Mouse (Mus musculus): ENCODE data around the gene Nr0b2. TPM values are rescaled to one million over a fixed set of nuclear protein-coding genes. Genes with fewer than 3 reads are reported as not detected.
"Not testable (repeated sequence)": the region's sequence is repeated elsewhere in the genome, so short reads cannot be mapped to it uniquely, and the experiment has no call there.

The Nr0b2 gene
- 10.4 and 11.2 TPM in 2 replicates for polyA plus RNA-seq (2015; fragmentation: Nextera tagmentation; extraction: Ambion mirVana)

DNA sequence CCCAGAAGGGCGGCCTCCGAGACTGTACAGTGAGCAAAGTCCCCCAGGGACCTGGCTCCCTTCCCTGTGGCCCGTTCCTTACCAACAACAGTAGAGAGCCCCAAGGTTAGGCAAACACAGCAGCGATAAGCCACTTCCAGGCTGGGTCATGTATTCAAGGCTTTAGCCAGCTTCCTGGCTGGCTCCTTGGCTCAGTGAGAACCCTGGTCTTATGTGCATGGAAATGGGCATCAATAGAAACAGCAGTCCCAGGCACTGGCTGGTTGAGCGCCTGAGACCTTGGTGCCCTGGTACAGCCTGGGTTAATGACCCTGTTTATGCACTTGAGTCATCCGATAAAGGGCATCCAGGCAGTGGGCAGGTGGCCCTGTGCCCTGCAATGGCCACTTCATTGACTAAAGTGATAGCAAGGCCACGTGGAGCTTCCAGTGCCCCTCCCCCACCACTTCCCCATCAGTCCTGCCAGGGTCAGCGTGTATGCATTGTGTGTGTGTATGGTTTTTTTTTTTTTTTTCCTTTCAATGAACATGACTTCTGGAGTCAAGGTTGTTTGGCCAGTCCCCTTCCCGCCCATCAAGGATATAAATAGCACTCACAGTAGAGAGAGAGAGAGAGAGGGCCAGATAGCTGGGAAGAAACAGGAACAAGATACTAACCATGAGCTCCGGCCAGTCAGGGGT, at the start of gene Nr0b2:
Gene Nr0b2, plus strand, starts transcription at position 609 of the 680 bp plus-strand sequence.
- Histone ChIP-seq H3K36me3 (no peaks in the 10 kb centered on the region), H3K9me3 (no peaks in the 10 kb centered on the region), H3K4me2 (peak within 1 kb of the TSS; percentile 32), H3K4me1 (no peaks in the 10 kb centered on the region), H3K27ac (peak within 1 kb of the TSS; percentile 73), H3K27me3 (replicated peaks) (no peaks in the 10 kb centered on the region; the same call in 1 of the 2 replicates), H3K9ac (no peak within 1 kb of the TSS), H3K4me3 (replicated peaks) (peak within 1 kb of the TSS; percentile 28)
- 48% methylated on average over 10 of the region's 10 CpGs for WGBS
- ATAC-seq (ENCODE audit: insufficient read depth, low FRiP score, low read depth), result peak; percentile 79

DNA sequence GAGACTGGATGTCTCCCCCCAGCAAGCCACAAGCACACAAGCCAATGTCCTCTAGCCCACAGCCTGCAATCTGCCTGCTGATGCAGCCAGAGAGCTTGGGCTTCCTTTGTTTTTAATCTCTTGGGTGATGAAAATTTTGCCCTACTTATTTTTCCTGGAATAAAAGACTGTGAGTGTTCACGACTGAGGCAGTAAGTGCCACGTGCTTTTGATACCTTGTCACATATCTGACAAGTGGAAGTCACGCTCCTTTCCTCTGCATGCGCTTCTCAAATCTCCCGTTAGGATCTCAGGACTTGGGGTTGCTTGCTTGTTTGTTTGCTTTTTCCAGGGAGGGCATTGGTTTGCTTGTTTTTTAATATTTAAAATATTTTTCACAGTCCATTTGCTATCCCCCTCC, 48.9 kb upstream of the Nr0b2 start:
- peaks cover 38% of the 10 kb centered on the region for H3K27me3 ChIP-seq (replicated peaks)
- no peak overlapping the region for H3K4me2 ChIP-seq

DNA sequence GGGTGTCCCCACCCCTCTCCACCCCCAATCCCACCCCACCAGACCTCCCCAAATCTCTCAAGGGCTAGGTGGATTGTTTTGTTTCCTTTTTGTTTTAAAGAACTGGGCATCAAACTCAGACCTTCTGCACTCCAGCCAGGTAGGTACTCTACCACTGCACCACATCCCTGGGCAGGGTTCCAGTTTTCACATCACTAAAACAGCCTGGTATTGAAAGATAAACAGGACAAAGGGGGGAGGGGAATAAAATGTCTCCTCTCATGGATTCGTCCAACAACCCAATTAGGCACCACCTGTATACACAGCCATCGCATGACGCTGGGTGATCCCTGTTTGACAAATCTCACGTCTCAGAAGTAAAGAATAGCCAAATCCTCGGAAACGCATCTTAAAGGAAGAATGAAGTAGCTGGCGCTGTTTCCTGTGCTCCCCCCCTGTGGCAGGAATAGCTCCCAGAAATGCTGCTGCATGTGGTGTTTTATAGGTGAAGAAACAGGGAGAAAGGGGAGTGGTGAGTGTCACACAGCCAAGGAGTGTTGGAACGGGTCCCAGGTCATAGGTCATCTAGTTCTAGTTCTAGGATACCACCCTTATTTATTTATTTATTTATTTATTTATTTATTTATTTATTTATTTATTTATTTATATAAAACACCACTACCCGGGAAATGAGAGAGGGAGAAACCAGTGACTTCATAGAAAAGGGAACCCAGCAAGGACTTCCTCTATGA, 48.3 kb upstream of the Nr0b2 start:
- H3K27me3 ChIP-seq (replicated peaks), result peaks cover 32% of the 10 kb centered on the region
- H3K9ac ChIP-seq, result no peak overlapping the region
- H3K4me3 ChIP-seq (replicated peaks), result no peak overlapping the region
- no peak for ATAC-seq (ENCODE audit: insufficient read depth, low FRiP score, low read depth)
- H3K4me1 ChIP-seq, result no peaks in the 10 kb centered on the region
- H3K4me2 ChIP-seq, result no peak overlapping the region
- 60% methylated on average over 9 of the region's 9 CpGs for WGBS
- H3K27ac ChIP-seq, result no peak overlapping the region
- no peaks in the 10 kb centered on the region for H3K36me3 ChIP-seq
- no peaks in the 10 kb centered on the region for H3K9me3 ChIP-seq

More for the DNA sequence above, 48.9 kb upstream of the Nr0b2 start:
- Histone ChIP-seq H3K9me3 (no peaks in the 10 kb centered on the region), H3K9ac (no peak overlapping the region), H3K27ac (no peak overlapping the region), H3K4me3 (replicated peaks) (no peak overlapping the region), H3K4me1 (no peaks in the 10 kb centered on the region), H3K36me3 (no peaks in the 10 kb centered on the region)
- WGBS, result 44% methylated on average over 5 of the region's 5 CpGs
- ATAC-seq (ENCODE audit: insufficient read depth, low FRiP score, low read depth), result no peak

DNA sequence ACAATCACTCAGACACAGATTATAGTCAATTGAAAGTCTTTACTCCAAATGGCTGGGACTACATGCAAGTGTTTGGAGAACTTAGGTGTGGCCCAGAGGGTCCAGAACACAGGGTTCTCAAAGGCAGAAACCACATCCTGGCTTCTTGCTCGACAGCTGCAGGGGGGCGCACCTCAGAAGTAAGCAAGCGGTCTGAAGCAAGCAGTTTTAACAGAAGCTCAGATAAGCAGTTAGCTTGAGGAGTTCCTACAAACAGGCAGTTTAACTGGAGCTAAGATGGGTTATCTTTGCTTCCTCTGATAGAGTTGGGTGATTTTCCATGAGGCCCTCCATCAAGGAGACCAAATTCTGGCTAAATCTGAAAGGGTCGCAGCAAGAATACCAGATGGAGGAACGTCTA, 46.6 kb upstream of the Nr0b2 start:
- no peaks in the 10 kb centered on the region for H3K9me3 ChIP-seq
- no peak overlapping the region for H3K4me2 ChIP-seq
- no peaks in the 10 kb centered on the region for H3K4me1 ChIP-seq
- H3K36me3 ChIP-seq, result no peaks in the 10 kb centered on the region
- no peak overlapping the region for H3K9ac ChIP-seq
- H3K4me3 ChIP-seq (replicated peaks), result no peak overlapping the region
- ATAC-seq (ENCODE audit: insufficient read depth, low FRiP score, low read depth), result no peak
- 64% methylated on average over 5 of the region's 5 CpGs for WGBS
- no peak overlapping the region for H3K27ac ChIP-seq
- H3K27me3 ChIP-seq (replicated peaks), result peaks cover 16% of the 10 kb centered on the region

DNA sequence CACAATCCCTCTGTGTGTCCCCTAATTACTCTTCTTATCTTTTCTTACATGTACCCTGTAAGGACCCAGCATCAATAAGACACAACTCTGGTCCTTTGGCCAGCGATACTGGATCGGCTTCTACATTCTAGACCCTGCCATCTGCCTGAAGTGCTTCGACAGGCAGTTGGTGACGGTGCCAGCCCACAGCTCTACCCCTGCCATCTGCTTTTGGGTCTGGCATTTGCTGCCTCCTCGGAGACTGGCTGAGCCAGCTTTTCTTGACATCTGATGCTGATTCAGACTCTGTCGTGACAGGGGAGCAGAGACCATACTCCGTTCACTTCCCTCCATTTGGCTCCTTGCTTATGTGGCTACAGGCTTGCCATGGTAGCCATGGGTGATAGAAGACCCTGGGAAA, 44.2 kb upstream of the Nr0b2 start:
- no peak overlapping the region for H3K27ac ChIP-seq
- H3K4me1 ChIP-seq, result no peaks in the 10 kb centered on the region
- H3K36me3 ChIP-seq, result no peaks in the 10 kb centered on the region
- H3K4me3 ChIP-seq (replicated peaks), result no peak overlapping the region
- H3K27me3 ChIP-seq (replicated peaks), result peaks cover 4% of the 10 kb centered on the region; the same call in 1 of the 2 replicates
- H3K4me2 ChIP-seq, result no peak overlapping the region
- no peak for ATAC-seq (ENCODE audit: insufficient read depth, low FRiP score, low read depth)
- no peak overlapping the region for H3K9ac ChIP-seq
- no peaks in the 10 kb centered on the region for H3K9me3 ChIP-seq
- 83% methylated on average over 7 of the region's 7 CpGs for WGBS

DNA sequence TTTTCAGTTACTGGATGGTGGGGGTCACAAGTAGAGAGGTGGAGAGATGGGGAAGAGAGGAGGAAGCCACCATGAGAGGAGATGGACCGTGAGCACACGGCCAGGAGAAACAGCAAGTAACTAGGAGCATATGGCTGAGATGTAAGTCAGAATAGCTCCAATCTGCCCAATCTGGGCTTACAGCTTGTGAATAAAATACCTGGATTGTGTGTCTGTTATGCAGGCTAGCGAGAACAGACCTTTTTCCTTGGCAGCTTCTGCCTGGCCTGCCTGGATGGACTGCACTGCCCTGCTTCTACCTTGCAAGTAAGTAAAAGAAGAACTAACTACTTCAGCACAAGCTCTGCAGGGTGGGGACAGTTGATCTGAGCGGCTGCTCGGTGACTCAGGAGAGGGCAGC, 42.1 kb upstream of the Nr0b2 start:
- no peak overlapping the region for H3K9ac ChIP-seq
- no peak overlapping the region for H3K4me3 ChIP-seq (replicated peaks)
- H3K27me3 ChIP-seq (replicated peaks), result no peaks in the 10 kb centered on the region
- no peak overlapping the region for H3K4me2 ChIP-seq
- H3K27ac ChIP-seq, result no peak overlapping the region
- H3K36me3 ChIP-seq, result no peaks in the 10 kb centered on the region
- no peaks in the 10 kb centered on the region for H3K9me3 ChIP-seq
- ATAC-seq (ENCODE audit: insufficient read depth, low FRiP score, low read depth), result no peak
- WGBS, result 72% methylated on average over 5 of the region's 5 CpGs
- H3K4me1 ChIP-seq, result no peaks in the 10 kb centered on the region

DNA sequence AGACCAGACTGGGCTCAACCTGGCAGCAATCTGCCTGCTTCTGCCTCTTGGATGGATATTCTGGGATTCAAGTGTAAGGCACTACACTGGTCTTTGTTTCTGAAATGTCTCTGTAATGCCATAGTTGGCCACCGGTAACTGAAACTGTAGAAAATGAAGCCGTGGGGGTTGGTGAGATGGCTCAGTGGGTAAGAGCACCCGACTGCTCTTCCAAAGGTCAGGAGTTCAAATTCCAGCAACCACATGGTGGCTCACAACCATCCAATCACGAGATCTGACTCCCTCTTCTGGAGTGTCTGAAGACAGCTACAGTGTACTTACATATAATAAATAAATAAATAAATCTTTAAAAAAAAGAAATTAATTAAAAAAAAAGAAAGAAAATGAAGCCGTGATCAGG, 40.7 kb upstream of the Nr0b2 start:
- H3K9ac ChIP-seq; H3K4me2 ChIP-seq; H3K4me1 ChIP-seq; H3K27me3 ChIP-seq (replicated peaks); H3K9me3 ChIP-seq; H3K27ac ChIP-seq; H3K4me3 ChIP-seq (replicated peaks); H3K36me3 ChIP-seq; ATAC-seq (ENCODE audit: insufficient read depth, low FRiP score, low read depth): not testable (repeated sequence)
- 42% methylated on average over 5 of the region's 5 CpGs for WGBS

DNA sequence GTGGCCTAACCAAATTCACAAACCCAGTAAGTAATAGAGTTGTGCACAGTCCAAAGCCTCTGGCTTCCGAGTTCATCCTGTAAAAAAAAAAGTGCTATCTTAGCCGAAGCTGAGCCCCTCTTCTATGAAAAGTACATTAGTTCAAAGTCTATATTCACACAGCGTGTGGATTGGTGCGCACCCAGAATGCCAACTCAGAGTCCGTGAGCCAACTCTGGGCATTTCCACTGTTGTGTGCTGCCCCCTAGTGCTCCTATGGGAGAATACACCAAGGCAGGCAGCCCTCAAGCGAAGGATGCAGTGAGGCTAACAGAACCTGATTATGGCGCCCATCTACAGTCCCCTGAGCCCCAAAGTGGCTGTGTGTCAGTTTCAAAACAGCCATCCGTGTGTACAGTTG, 40.2 kb upstream of the Nr0b2 start:
- Histone ChIP-seq H3K4me1 (no peaks in the 10 kb centered on the region), H3K4me3 (replicated peaks) (no peak overlapping the region), H3K9ac (no peak overlapping the region), H3K9me3 (no peaks in the 10 kb centered on the region), H3K36me3 (no peaks in the 10 kb centered on the region), H3K27me3 (replicated peaks) (no peaks in the 10 kb centered on the region), H3K4me2 (no peak overlapping the region), H3K27ac (no peak overlapping the region)
- peak; percentile 50 for ATAC-seq (ENCODE audit: insufficient read depth, low FRiP score, low read depth)
- 10% methylated on average over 8 of the region's 8 CpGs for WGBS

DNA sequence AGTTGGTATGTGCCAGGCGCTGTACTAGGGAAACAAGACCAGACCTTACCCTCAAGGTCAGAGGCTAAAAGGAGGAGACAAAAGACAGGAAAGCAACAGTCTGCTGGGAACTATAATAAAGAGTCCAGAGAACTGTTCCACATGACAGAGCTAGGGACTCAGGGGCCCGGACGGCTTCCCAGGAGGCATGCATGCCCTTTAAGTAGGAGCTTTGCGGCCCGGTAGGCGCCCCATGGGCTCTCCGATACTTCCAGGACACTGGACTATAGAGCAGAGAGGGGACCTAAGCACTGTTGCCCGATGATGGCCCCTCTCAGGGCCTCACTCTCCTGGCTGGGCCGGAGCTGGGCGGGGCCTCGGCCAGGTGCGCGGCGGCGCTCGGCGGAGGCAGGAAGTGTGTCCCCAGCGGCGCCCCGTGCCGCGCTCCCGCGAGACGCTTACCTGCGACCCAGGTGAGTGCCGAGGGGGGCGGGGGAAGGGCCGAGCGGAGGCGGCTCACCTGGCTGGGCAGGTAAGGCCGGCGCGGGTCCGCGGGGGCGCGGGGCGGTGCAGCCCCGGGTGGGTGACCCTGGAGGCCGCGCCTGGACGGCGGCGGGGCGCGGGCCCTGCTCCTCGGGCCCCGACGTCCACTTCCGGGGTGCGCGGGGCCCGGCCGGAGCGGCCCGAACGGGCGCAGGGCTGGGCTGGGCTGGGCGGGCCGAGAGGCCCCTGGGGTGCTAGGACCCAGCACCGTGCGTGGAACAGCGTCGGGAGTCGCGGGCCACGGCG, 34.4 kb upstream of the Nr0b2 start, which contains the start of gene Kdf1:
Gene Kdf1, plus strand, starts transcription at position 363 of the 768 bp plus-strand sequence.
- peak within 1 kb of the TSS; percentile 57 for H3K4me3 ChIP-seq (replicated peaks)
- peak; percentile 92 for ATAC-seq (ENCODE audit: insufficient read depth, low FRiP score, low read depth)
- H3K27me3 ChIP-seq (replicated peaks), result peaks cover 20% of the 10 kb centered on the region
- H3K9ac ChIP-seq, result peak within 1 kb of the TSS; percentile 53
- WGBS, result 6% methylated on average over 57 of the region's 69 CpGs
- 0 out of 2 replicates have a peak, but pooled peaks cover 8% of the 10 kb centered on the region for H3K4me1 ChIP-seq
- peak within 1 kb of the TSS; percentile 80 for H3K27ac ChIP-seq
- H3K9me3 ChIP-seq, result no peaks in the 10 kb centered on the region
- H3K36me3 ChIP-seq, result no peaks in the 10 kb centered on the region
- H3K4me2 ChIP-seq, result peak within 1 kb of the TSS; percentile 58

DNA sequence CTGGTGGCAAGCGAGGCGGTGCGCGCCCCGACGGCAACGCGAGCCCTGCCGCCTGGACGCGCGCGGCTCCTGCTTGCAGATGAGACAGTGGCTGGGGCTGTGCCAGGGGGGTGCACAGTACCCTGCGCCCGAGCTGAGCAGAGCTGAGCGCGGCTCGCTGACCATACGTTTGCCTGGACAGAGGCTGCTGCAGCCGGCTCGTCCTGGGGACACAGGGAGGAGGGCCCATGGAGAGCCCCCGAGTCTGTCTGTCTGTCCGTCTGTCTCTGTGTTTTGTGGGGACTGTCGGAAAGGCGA, 33.9 kb upstream of the Nr0b2 start:
- H3K4me1 ChIP-seq, result 0 out of 2 replicates have a peak, but pooled peaks cover 8% of the 10 kb centered on the region
- H3K36me3 ChIP-seq, result no peaks in the 10 kb centered on the region
- peaks cover 20% of the 10 kb centered on the region for H3K27me3 ChIP-seq (replicated peaks)
- 6% methylated on average over 25 of the region's 25 CpGs for WGBS
- H3K27ac ChIP-seq, result peak overlapping the region; percentile 80; the same call in 1 of the 2 replicates
- no peak for ATAC-seq (ENCODE audit: insufficient read depth, low FRiP score, low read depth)
- H3K9me3 ChIP-seq, result no peaks in the 10 kb centered on the region
- H3K4me2 ChIP-seq, result peak overlapping the region; percentile 58
- peak overlapping the region; percentile 53 for H3K9ac ChIP-seq
- H3K4me3 ChIP-seq (replicated peaks), result peak overlapping the region; percentile 57

DNA sequence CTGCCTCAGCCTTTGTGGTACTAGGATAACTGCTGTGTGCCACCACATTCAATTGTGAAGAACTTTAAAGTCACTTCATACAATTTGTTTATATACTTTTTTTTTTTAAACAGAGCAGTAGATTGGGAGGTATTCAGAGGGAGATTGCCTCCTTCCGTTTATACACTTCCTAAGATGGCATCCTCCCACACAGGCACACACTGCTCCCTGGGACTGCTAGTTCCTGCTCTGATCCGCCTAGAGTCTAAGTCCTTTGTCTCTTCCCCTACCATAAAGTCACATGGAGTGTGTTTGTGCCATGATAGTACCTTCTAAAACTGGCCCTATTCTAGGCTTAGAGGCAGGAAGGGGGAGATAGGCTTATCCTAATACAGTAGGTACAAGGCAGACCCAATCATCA, 31.7 kb upstream of the Nr0b2 start:
- no peaks in the 10 kb centered on the region for H3K36me3 ChIP-seq
- H3K27ac ChIP-seq, result no peak overlapping the region
- WGBS, result 56% methylated on average over 2 of the region's 2 CpGs
- no peaks in the 10 kb centered on the region for H3K9me3 ChIP-seq
- no peak overlapping the region for H3K4me3 ChIP-seq (replicated peaks)
- H3K4me2 ChIP-seq, result no peak overlapping the region
- H3K27me3 ChIP-seq (replicated peaks), result peaks cover 20% of the 10 kb centered on the region
- 0 out of 2 replicates have a peak, but pooled peaks cover 8% of the 10 kb centered on the region for H3K4me1 ChIP-seq
- ATAC-seq (ENCODE audit: insufficient read depth, low FRiP score, low read depth), result no peak
- no peak overlapping the region for H3K9ac ChIP-seq

DNA sequence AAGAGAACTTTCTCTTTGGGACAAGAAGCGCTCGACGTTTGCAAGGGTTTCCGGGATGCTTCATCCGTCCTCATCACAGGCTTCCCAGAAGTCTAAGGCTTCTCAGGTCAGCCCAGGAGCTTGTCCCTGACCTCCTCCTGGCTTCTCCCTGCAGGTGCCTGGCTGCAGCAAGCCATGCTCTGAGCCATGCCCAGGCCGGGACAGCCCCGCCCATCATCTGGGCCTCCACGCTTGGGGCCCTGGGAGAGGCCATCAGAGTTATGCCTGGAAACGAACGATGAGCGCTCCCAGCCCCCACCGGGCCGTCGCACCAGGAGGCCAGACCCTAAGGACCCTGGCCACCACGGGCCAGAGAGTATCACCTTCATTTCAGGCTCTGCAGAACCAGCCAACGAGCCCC, 25.4 kb upstream of the Nr0b2 start:
- Histone ChIP-seq H3K4me1 (no peaks in the 10 kb centered on the region), H3K4me3 (replicated peaks) (no peak overlapping the region), H3K4me2 (no peak overlapping the region), H3K27me3 (replicated peaks) (no peaks in the 10 kb centered on the region), H3K9ac (no peak overlapping the region), H3K36me3 (peaks cover 24% of the 10 kb centered on the region), H3K27ac (no peak overlapping the region), H3K9me3 (no peaks in the 10 kb centered on the region)
- ATAC-seq (ENCODE audit: insufficient read depth, low FRiP score, low read depth), result no peak
- WGBS, result 61% methylated on average over 16 of the region's 16 CpGs

Data from stomach, embryonic 15.5 days (tissue).